Mouse (Mus musculus): ENCODE data around the gene Fastkd2. TPM values are rescaled to one million over a fixed set of nuclear protein-coding genes. Genes with fewer than 3 reads are reported as not detected.

The Fastkd2 gene
- polyA plus RNA-seq (2015; fragmentation: Nextera tagmentation; extraction: Ambion mirVana) = 54.8 and 59.8 TPM in 2 replicates

DNA sequence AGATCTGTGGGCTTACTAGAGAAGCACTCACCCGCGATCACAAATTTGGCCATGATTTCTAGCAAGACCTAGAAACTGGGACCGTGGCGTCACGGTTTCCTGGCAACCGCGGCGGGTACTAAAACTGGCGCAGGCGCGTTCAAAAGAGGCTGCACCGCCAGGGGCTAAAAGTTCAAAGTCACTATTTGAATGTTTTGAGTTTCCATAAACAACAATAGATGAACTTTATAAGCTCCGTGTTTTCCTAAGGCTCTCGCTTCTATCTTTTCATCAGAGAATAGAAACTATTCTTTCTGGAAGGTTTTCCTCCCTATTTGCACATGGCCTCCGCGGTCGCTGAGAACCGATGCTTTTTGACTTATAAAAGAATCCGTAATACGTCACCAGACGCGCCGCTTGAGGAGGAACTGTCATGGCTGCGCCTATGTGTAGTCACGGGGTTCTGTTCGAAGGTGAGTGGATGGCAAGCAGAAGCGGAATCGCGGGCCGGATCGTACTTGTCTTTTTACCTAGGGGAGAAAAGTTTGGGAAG is at the start of gene Fastkd2, which contains the start of gene Mdh1b:
TSS of gene Fastkd2 (plus strand) at position 375 of the 532 bp plus-strand sequence.
TSS of gene Mdh1b (minus strand) at position 79 of the 532 bp plus-strand sequence.
- H3K9me3 ChIP-seq (ENCODE audit: low read length) = no peaks in the 10 kb centered on the region
- H3K27ac ChIP-seq (ENCODE audit: low read length) = no peak within 1 kb of the TSS
- H3K9ac ChIP-seq (replicated peaks; ENCODE audit: low read length) = peak within 1 kb of the TSS; percentile 79
- H3K4me2 ChIP-seq (replicated peaks; ENCODE audit: low read depth, low read length) = peak within 1 kb of the TSS; percentile 53
- H3K36me3 ChIP-seq (ENCODE audit: insufficient read depth, low read length) = no peaks in the 10 kb centered on the region
- peak; percentile 96; the same call in 1 of the 2 replicates for ATAC-seq (ENCODE audit: low FRiP score, low TSS enrichment)
- H3K27me3 ChIP-seq (ENCODE audit: insufficient read depth, low read length) = 0 out of 2 replicates have a peak, but pooled peaks cover 3% of the 10 kb centered on the region
- peaks cover 21% of the 10 kb centered on the region for H3K4me1 ChIP-seq (ENCODE audit: insufficient read depth, low read length)
- under 1% methylated on average over 31 of the region's 31 CpGs for WGBS
- H3K4me3 ChIP-seq (ENCODE audit: low read length) = peak within 1 kb of the TSS; percentile 88

DNA sequence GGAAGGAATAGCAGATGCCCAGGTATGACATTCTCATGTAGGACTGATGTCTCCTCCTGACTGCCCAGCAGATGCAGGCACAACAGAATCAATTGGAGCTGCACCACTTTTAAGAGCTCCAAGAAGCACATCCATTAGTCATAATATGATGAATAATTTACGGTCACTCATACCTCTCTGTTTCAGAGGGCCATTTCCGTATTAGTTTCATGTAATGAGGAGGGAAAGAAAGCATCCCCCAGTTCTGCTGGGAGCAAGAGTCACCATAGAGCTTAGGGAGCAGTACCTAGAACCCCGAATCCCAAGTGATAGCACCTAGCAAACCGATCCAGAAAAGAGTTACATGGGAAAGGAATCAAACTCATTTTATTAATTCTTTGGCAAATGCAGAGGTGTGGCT is 43.6 kb upstream of the Fastkd2 start, which contains the start of gene Dytn:
TSS of gene Dytn (minus strand) at position 101 of the 400 bp plus-strand sequence.
- Histone ChIP-seq H3K4me1 (ENCODE audit: insufficient read depth, low read length) (no peaks in the 10 kb centered on the region), H3K36me3 (ENCODE audit: insufficient read depth, low read length) (no peaks in the 10 kb centered on the region), H3K27me3 (ENCODE audit: insufficient read depth, low read length) (no peaks in the 10 kb centered on the region), H3K4me2 (replicated peaks; ENCODE audit: low read depth, low read length) (no peak within 1 kb of the TSS), H3K9ac (replicated peaks; ENCODE audit: low read length) (no peak within 1 kb of the TSS), H3K9me3 (ENCODE audit: low read length) (no peaks in the 10 kb centered on the region), H3K27ac (ENCODE audit: low read length) (no peak within 1 kb of the TSS), H3K4me3 (ENCODE audit: low read length) (no peak within 1 kb of the TSS)
- ATAC-seq (ENCODE audit: low FRiP score, low TSS enrichment) = no peak
- 85% methylated on average over 4 of the region's 4 CpGs for WGBS

DNA sequence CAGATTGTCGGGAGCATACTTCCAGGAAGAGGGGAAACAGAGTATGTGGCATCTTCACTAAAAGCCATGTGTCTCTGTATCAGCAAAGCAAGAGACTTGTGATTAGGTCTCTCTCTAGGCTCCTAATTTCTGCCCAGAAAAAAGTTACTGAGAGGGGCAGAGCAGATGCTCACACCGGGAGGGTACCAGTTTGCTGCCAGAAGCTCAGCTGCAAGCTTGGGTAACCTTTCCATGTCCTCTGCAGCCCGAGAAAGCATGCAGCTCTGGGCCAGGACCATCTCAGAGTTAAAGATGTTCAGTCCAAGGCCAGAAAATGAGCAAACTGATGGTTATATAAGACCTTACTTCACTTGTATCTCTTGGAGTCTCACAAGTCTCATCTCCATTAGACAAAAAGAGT is 33.6 kb upstream of the Fastkd2 start:
- H3K4me1 ChIP-seq (ENCODE audit: insufficient read depth, low read length) = no peaks in the 10 kb centered on the region
- no peaks in the 10 kb centered on the region for H3K36me3 ChIP-seq (ENCODE audit: insufficient read depth, low read length)
- no peak overlapping the region for H3K27ac ChIP-seq (ENCODE audit: low read length)
- WGBS = 79% methylated on average over 3 of the region's 3 CpGs
- no peak overlapping the region for H3K4me2 ChIP-seq (replicated peaks; ENCODE audit: low read depth, low read length)
- H3K9me3 ChIP-seq (ENCODE audit: low read length) = no peaks in the 10 kb centered on the region
- no peaks in the 10 kb centered on the region for H3K27me3 ChIP-seq (ENCODE audit: insufficient read depth, low read length)
- H3K9ac ChIP-seq (replicated peaks; ENCODE audit: low read length) = no peak overlapping the region
- H3K4me3 ChIP-seq (ENCODE audit: low read length) = no peak overlapping the region
- ATAC-seq (ENCODE audit: low FRiP score, low TSS enrichment) = no peak

DNA sequence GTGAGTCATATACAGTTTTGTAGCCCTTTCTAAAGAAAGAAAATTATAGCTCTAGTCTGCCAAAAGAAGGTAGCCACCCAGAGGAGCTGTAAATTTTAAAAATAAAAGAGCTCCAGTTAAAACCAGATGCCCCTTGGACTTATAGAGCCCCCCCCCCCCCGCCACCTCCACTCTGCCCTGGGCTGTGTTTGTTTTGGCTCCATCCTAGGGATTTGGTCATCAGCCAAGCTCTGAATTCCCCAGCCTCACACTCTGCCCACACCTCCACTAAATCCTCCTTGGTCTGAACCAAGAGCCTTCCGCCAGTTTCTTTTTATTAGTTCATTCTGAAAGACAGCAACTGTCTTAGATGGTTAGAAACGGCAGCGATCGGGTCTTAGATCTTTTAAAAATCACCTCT is 24.7 kb upstream of the Fastkd2 start:
- no peaks in the 10 kb centered on the region for H3K27me3 ChIP-seq (ENCODE audit: insufficient read depth, low read length)
- no peak overlapping the region for H3K4me2 ChIP-seq (replicated peaks; ENCODE audit: low read depth, low read length)
- H3K4me1 ChIP-seq (ENCODE audit: insufficient read depth, low read length) = no peaks in the 10 kb centered on the region; the same call in 1 of the 2 replicates
- H3K9me3 ChIP-seq (ENCODE audit: low read length) = no peaks in the 10 kb centered on the region
- 46% methylated on average over 5 of the region's 5 CpGs for WGBS
- no peak for ATAC-seq (ENCODE audit: low FRiP score, low TSS enrichment)
- no peaks in the 10 kb centered on the region for H3K36me3 ChIP-seq (ENCODE audit: insufficient read depth, low read length)
- no peak overlapping the region for H3K4me3 ChIP-seq (ENCODE audit: low read length)
- H3K9ac ChIP-seq (replicated peaks; ENCODE audit: low read length) = no peak overlapping the region
- no peak overlapping the region for H3K27ac ChIP-seq (ENCODE audit: low read length)

DNA sequence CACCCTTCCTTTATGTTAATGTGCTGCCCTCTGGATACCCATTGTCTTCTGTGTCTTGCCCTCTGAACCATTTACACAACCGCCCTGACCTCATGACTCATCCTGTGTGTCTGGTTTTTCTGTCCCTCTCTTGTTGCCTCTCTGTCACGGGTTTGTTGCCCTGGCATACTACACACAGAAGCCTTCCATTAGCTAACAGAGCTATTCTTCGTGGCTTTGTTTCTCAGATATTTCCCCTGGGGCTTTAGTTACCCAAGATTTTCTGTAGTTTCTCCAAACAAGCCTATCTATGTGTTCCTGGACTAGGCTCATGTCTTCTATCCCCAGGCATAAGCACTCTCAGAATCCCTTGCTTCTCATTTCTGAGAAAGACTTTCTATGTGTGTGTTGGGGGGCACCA is 21.5 kb upstream of the Fastkd2 start:
- no peak overlapping the region for H3K27ac ChIP-seq (ENCODE audit: low read length)
- H3K9ac ChIP-seq (replicated peaks; ENCODE audit: low read length) = no peak overlapping the region
- H3K4me1 ChIP-seq (ENCODE audit: insufficient read depth, low read length) = no peaks in the 10 kb centered on the region; the same call in 1 of the 2 replicates
- H3K9me3 ChIP-seq (ENCODE audit: low read length) = no peaks in the 10 kb centered on the region
- H3K4me3 ChIP-seq (ENCODE audit: low read length) = no peak overlapping the region
- ATAC-seq (ENCODE audit: low FRiP score, low TSS enrichment) = no peak
- no peak overlapping the region for H3K4me2 ChIP-seq (replicated peaks; ENCODE audit: low read depth, low read length)
- 71% methylated on average over 3 of the region's 3 CpGs for WGBS
- no peaks in the 10 kb centered on the region for H3K36me3 ChIP-seq (ENCODE audit: insufficient read depth, low read length)
- H3K27me3 ChIP-seq (ENCODE audit: insufficient read depth, low read length) = no peaks in the 10 kb centered on the region

DNA sequence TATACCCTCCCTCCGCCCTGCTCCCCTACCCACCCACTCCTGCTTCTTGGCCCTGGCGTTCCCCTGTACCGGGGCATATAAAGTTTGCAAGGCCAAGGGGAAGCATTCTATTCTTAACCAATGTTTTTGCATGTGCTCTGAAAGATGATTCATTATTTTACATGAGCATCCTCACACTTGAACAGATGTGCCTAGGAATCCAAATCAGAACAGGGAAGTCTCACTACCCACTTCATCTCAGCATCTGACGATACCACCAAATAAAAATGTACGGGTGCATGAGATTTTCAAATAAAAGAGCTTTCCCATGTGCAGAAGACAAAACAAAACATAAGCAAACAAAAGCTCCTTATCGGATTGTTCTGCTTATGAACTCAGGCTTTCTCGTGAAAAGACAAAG is 10.3 kb upstream of the Fastkd2 start:
- no peak for ATAC-seq (ENCODE audit: low FRiP score, low TSS enrichment)
- WGBS = 82% methylated on average over 7 of the region's 7 CpGs

DNA sequence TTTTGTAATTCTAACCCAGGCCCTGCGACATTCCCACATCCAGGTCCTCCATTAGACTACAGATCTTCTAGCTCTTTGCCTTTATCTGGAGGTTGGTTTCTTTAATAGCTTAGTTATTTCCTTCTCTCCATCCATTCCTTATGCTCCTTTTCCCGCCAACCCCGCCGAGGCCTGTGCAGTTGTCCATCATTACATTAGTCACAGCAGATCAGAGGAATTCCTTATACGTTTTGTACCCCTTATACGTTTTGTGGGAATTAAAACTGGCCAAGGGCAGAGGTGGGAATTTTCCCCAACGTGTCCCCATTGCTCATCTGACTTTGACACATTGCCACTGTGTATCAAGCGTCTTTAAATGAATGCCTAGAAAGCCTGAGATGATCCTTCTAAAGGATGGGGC is 618 bp upstream of the Fastkd2 start:
- H3K4me1 ChIP-seq (ENCODE audit: insufficient read depth, low read length) = peaks cover 21% of the 10 kb centered on the region
- H3K4me2 ChIP-seq (replicated peaks; ENCODE audit: low read depth, low read length) = peak overlapping the region; percentile 53
- H3K4me3 ChIP-seq (ENCODE audit: low read length) = peak overlapping the region; percentile 88
- WGBS = 53% methylated on average over 8 of the region's 8 CpGs
- no peaks in the 10 kb centered on the region for H3K36me3 ChIP-seq (ENCODE audit: insufficient read depth, low read length)
- ATAC-seq (ENCODE audit: low FRiP score, low TSS enrichment) = 0 out of 2 replicates have a peak, but pooled peaks have one; percentile 11
- peak overlapping the region; percentile 79 for H3K9ac ChIP-seq (replicated peaks; ENCODE audit: low read length)
- 0 out of 2 replicates have a peak, but pooled peaks cover 3% of the 10 kb centered on the region for H3K27me3 ChIP-seq (ENCODE audit: insufficient read depth, low read length)
- H3K27ac ChIP-seq (ENCODE audit: low read length) = no peak overlapping the region
- no peaks in the 10 kb centered on the region for H3K9me3 ChIP-seq (ENCODE audit: low read length)

More for the DNA sequence above, 10.3 kb upstream of the Fastkd2 start:
- no peak overlapping the region for H3K9ac ChIP-seq (replicated peaks; ENCODE audit: low read length)
- no peaks in the 10 kb centered on the region for H3K9me3 ChIP-seq (ENCODE audit: low read length)
- no peaks in the 10 kb centered on the region for H3K4me1 ChIP-seq (ENCODE audit: insufficient read depth, low read length)
- no peak overlapping the region for H3K4me2 ChIP-seq (replicated peaks; ENCODE audit: low read depth, low read length)
- no peaks in the 10 kb centered on the region for H3K36me3 ChIP-seq (ENCODE audit: insufficient read depth, low read length)
- H3K27me3 ChIP-seq (ENCODE audit: insufficient read depth, low read length) = no peaks in the 10 kb centered on the region
- no peak overlapping the region for H3K4me3 ChIP-seq (ENCODE audit: low read length)
- no peak overlapping the region for H3K27ac ChIP-seq (ENCODE audit: low read length)

DNA sequence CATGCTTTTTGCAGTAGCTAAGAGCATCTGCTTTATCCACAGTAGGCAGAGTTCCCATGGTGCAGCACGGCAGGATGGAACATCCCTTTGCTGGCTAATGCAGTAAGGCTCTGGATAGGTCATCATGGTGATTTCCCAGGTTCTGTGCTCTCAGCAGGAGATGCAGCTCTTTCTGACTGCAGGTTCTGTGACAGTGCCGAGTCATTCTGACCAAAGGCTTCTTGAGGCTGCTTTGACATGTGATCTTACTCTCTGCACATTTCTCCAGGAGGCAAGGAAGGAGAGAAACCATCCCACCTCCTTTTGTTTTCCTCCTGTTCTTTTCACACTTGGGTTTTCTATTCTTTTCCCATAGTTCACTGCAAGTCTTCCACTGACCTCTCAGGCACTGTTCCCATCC is 25.6 kb downstream of the Fastkd2 start:
- Histone ChIP-seq H3K4me3 (ENCODE audit: low read length) (no peak overlapping the region), H3K36me3 (ENCODE audit: insufficient read depth, low read length) (peaks cover 18% of the 10 kb centered on the region), H3K4me1 (ENCODE audit: insufficient read depth, low read length) (no peaks in the 10 kb centered on the region), H3K27ac (ENCODE audit: low read length) (no peak overlapping the region), H3K9ac (replicated peaks; ENCODE audit: low read length) (no peak overlapping the region), H3K9me3 (ENCODE audit: low read length) (no peaks in the 10 kb centered on the region), H3K27me3 (ENCODE audit: insufficient read depth, low read length) (no peaks in the 10 kb centered on the region), H3K4me2 (replicated peaks; ENCODE audit: low read depth, low read length) (no peak overlapping the region)
- ATAC-seq (ENCODE audit: low FRiP score, low TSS enrichment) = no peak
- 58% methylated on average over 2 of the region's 2 CpGs for WGBS

DNA sequence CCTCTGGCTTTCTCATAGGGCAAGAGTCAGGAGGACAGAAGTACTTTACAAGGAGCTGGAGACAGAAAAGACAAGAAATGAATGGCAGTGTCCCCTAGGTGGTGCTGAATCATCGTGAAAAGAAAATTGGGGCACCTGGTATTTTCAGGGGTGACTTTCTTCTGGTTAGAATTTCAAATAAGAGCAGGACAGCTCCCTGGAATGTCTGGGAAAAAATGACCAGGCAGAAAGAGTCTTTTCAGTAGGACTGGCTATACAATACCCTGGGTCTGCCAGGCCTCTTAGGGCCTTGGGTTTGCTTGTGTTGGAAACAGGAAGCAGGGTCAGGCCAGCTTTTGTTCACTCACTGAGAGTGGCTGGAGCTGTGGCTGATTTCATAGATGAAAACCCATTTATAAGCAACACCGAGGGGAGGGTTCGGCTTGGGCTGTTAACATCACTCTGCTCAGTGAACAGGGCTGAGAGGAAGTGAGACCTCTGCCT is 32.8 kb downstream of the Fastkd2 start:
- Histone ChIP-seq H3K27ac (ENCODE audit: low read length) (peak overlapping the region; percentile 33), H3K27me3 (ENCODE audit: insufficient read depth, low read length) (no peaks in the 10 kb centered on the region), H3K4me2 (replicated peaks; ENCODE audit: low read depth, low read length) (no peak overlapping the region), H3K4me3 (ENCODE audit: low read length) (no peak overlapping the region), H3K4me1 (ENCODE audit: insufficient read depth, low read length) (peaks cover 6% of the 10 kb centered on the region; the same call in 1 of the 2 replicates), H3K36me3 (ENCODE audit: insufficient read depth, low read length) (no peaks in the 10 kb centered on the region), H3K9ac (replicated peaks; ENCODE audit: low read length) (no peak overlapping the region), H3K9me3 (ENCODE audit: low read length) (no peaks in the 10 kb centered on the region)
- ATAC-seq (ENCODE audit: low FRiP score, low TSS enrichment) = peak; percentile 69
- WGBS = 4% methylated on average over 3 of the region's 3 CpGs

DNA sequence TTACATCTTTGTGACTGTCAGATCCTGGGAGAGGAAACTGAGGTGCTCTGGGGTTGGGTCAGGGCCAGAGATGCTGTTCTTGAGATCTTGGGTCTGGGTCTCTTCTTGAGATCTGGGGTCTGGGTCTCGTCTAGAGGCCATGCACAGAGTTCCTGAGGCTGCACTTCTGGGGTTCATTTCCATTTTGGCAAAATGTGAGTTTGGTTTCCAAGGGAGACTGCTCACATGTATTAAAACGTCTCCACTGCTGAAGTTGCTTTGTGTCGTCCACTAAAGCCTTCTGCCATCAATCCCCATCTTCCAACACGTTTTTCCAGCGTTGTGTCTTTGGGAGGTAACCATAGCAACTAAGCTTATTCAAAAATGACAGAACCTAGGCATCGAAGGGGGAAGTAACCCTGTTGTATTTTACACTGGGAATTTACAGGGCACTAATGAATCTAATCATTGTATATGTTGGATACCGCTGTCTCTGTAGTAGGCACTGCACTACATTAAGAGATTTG is 33.5 kb downstream of the Fastkd2 start:
- H3K4me3 ChIP-seq (ENCODE audit: low read length) = no peak overlapping the region
- H3K27ac ChIP-seq (ENCODE audit: low read length) = 0 out of 2 replicates have a peak overlapping the region, but pooled peaks have one; percentile 33

More for the DNA sequence above, 33.5 kb downstream of the Fastkd2 start:
- ATAC-seq (ENCODE audit: low FRiP score, low TSS enrichment) = no peak
- Histone ChIP-seq H3K27me3 (ENCODE audit: insufficient read depth, low read length) (no peaks in the 10 kb centered on the region), H3K4me1 (ENCODE audit: insufficient read depth, low read length) (peaks cover 6% of the 10 kb centered on the region; the same call in 1 of the 2 replicates), H3K9me3 (ENCODE audit: low read length) (no peaks in the 10 kb centered on the region), H3K9ac (replicated peaks; ENCODE audit: low read length) (no peak overlapping the region), H3K36me3 (ENCODE audit: insufficient read depth, low read length) (no peaks in the 10 kb centered on the region), H3K4me2 (replicated peaks; ENCODE audit: low read depth, low read length) (no peak overlapping the region)
- 52% methylated on average over 7 of the region's 7 CpGs for WGBS
